Mouse (Mus musculus): ENCODE measurements around the gene Slc8a1.

DNA sequence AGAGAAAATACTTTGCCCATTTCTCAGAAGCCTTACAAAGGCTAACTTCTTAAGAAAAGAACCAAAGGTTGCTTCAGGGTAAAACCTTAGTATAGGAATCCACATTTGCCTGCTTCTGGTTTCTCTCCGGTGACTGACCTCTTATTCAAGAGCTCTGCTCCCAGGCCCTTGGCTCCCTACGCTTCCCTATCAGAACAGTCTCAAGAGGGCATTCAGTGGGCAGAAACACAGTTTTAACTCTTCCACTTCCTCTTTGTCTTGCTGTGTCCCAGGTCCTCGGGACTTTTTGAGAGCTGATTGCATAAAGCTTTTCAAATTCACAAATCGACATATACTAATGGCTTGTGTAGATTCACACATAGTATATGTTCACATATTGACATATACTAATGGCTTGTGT is 73.3 kb downstream of the Slc8a1 start:
- TF ChIP-seq CTCF (IDR thresholded peaks at IDR 0.05; ENCODE audit: low read depth, low read length) (no peak), POLR2A (IDR thresholded peaks at IDR 0.05; ENCODE audit: extremely low read depth, insufficient read depth, low read length) (no peak)
